Mouse (Mus musculus): ENCODE data around the gene Camta2.

DNA sequence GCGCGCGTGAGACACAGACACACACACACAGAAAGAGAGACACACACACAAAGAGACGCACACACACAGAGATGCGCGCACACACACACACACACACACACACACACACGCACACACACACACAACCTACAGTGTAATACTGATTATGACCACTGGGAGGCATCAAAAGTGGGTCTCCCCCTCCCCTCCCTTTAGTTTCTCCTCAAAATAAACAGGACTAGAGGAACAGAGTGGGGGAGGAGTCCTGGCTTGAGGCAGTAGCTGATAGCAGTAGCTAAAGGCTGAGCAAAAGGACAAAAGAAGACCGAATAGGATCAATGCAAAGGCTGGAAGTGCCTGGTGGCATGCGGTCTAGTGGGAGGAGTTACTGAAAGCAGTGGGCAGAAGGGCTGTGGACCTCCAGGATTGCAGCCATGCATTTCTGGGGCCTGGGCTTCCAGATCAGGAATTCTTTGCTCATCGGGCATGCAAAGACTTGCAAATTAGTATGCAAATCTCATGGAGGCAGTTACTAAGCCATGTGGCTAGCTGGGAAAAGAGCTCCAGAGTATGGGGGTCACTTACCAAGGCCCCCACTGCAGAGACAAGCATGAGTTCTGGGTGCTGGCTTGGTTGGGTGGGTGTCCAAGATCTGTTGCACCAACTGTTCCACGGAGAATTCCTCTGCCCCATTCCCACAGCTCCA, 5.9 kb downstream of the Camta2 start:
- no peak for TF ChIP-seq POLR2A (IDR thresholded peaks at IDR 0.05; ENCODE audit: insufficient read depth, low read depth, low read length)
- TF ChIP-seq CTCF (IDR thresholded peaks at IDR 0.05): peak; percentile 50
